Mouse (Mus musculus) left cerebral cortex, adult 8-10 months (tissue): ENCODE measurements at regions not wholly inside any gene's neighbourhood (a gene's known extent, or its start where the extent isn't known, plus 50 kb on each side); places are given as distances from the start of the nearest gene placed in this dataset.
A peak's percentile ranks its signal among the peaks of the same experiment; 100 is the strongest.

Experiments
- DNase-seq, 2 experiments: peaks; one replicate each; pipeline ENCODE4 v3.0.0; 2022; ENCODE audit warnings: low spot score in 2 of 2

GRCm38 (mm10) chrX:64546141-64546540 is 269.3 kb upstream of the Slitrk4 start:
- DNase-seq: peak in 1 of 2 experiments; percentile 8

- DNase-seq: no peak
Measured at GRCm38 (mm10) chrX:64504986-64505385, 228.2 kb upstream of the Slitrk4 start.
